10 mouse cellular contexts compared by ENCODE assay signal in genomic region chrX:106839591-106839990, GRCm38 (mm10). TPM values are rescaled to one million over a fixed set of nuclear protein-coding genes. Genes with fewer than 3 reads are reported as not detected.
DNase-seq lines count a peak whose midpoint lies in the region; ATAC-seq and TF ChIP-seq lines count a peak whose summit lies in the region.
"Had no signal": no experiment of that assay in that cellular context is flagged by ENCODE, and none has a peak within 500 bp of the region (broad histone marks: within the 10 kb centered on the region; RNA-seq: fewer than 3 reads in every experiment).

No protein-coding gene starts in this region.

- H3K9ac ChIP-seq in embryonic facial prominence, embryonic 13.5 days: 0 out of 2 replicates have a peak overlapping the region, but pooled peaks have one; percentile 11
- peak overlapping the region; percentile 29 for H3K9ac ChIP-seq in heart, embryonic 16.5 days (ENCODE audit: low read length)
- H3K9ac ChIP-seq in lung, postnatal 0 days (replicated peaks; ENCODE audit: low read depth): no peak overlapping the region
- no peak overlapping the region for H3K9ac ChIP-seq in forebrain, embryonic 14.5 days (ENCODE audit: low read length)
- H3K9ac ChIP-seq: neural tube, embryonic 13.5 days had no signal

- peak overlapping the region; percentile 37 for H3K4me2 ChIP-seq in embryonic facial prominence, embryonic 13.5 days
- H3K4me2 ChIP-seq in heart, embryonic 16.5 days (ENCODE audit: low read depth, low read length): peak overlapping the region; percentile 37
- H3K4me2 ChIP-seq in lung, postnatal 0 days (replicated peaks; ENCODE audit: low read depth, low read length): no peak overlapping the region
- H3K4me2 ChIP-seq in forebrain, embryonic 14.5 days (ENCODE audit: low read length): no peak overlapping the region
- H3K4me2 ChIP-seq: neural tube, embryonic 13.5 days had no signal

- peaks cover 3% of the 10 kb centered on the region; the same call in 1 of the 2 replicates for H3K4me1 ChIP-seq in embryonic facial prominence, embryonic 13.5 days
- H3K4me1 ChIP-seq in heart, embryonic 16.5 days (ENCODE audit: control insufficient read depth, insufficient read depth, low read length): 0 out of 2 replicates have a peak, but pooled peaks cover 2% of the 10 kb centered on the region
- H3K4me1 ChIP-seq in lung, postnatal 0 days (ENCODE audit: insufficient read depth, low read depth, low read length): no peaks in the 10 kb centered on the region
- H3K4me1 ChIP-seq in forebrain, embryonic 14.5 days (ENCODE audit: control insufficient read depth, insufficient read depth, low read length): no peaks in the 10 kb centered on the region
- H3K4me1 ChIP-seq: neural tube, embryonic 13.5 days had no signal

- peaks cover 12% of the 10 kb centered on the region for H3K9me3 ChIP-seq in embryonic facial prominence, embryonic 13.5 days
- peaks cover 8% of the 10 kb centered on the region for H3K9me3 ChIP-seq in heart, embryonic 16.5 days (replicated peaks; ENCODE audit: control insufficient read depth, low read length)
- no peaks in the 10 kb centered on the region for H3K9me3 ChIP-seq in lung, postnatal 0 days (ENCODE audit: low read length)
- peaks cover 4% of the 10 kb centered on the region; the same call in 1 of the 2 replicates for H3K9me3 ChIP-seq in forebrain, embryonic 14.5 days (replicated peaks; ENCODE audit: control insufficient read depth, low read length)
- H3K9me3 ChIP-seq: neural tube, embryonic 13.5 days had no signal

- DNase-seq in fibroblast of lung, adult 2 months (ENCODE audit: low read depth): peak; percentile 34
- peak; percentile 9 for DNase-seq in lung, postnatal 0 days (ENCODE audit: low spot score)
- DNase-seq in spleen, postnatal 10 days (ENCODE audit: low spot score in 2 of 2): no peak
- no peak for DNase-seq in layer of hippocampus, adult 9-10 months (ENCODE audit: low spot score)
- no peak for DNase-seq in forebrain, embryonic 14.5 days (ENCODE audit: low spot score)

- no peak for TF ChIP-seq CTCF in lung, postnatal 0 days (IDR thresholded peaks at IDR 0.05)

- peak overlapping the region; percentile 69 for H3K27ac ChIP-seq in embryonic facial prominence, embryonic 13.5 days
- H3K27ac ChIP-seq in heart, embryonic 16.5 days (ENCODE audit: low read length): peak overlapping the region; percentile 53
- no peak overlapping the region for H3K27ac ChIP-seq in lung, postnatal 0 days (ENCODE audit: low read length)
- H3K27ac ChIP-seq in forebrain, embryonic 14.5 days (ENCODE audit: low read depth, low read length): no peak overlapping the region
- H3K27ac ChIP-seq: neural tube, embryonic 13.5 days had no signal

- WGBS in embryonic facial prominence, embryonic 13.5 days: 44% methylated on average over 5 of the region's 5 CpGs
- WGBS in heart, embryonic 16.5 days: 28% methylated on average over 5 of the region's 5 CpGs
- WGBS in lung, postnatal 0 days: 38% methylated on average over 5 of the region's 5 CpGs
- 71% methylated on average over 5 of the region's 5 CpGs for WGBS in forebrain, embryonic 14.5 days

- H3K36me3 ChIP-seq in embryonic facial prominence, embryonic 13.5 days: peaks cover 10% of the 10 kb centered on the region
- H3K36me3 ChIP-seq in heart, embryonic 16.5 days (ENCODE audit: control insufficient read depth, insufficient read depth): peaks cover 4% of the 10 kb centered on the region
- no peaks in the 10 kb centered on the region for H3K36me3 ChIP-seq in lung, postnatal 0 days (ENCODE audit: insufficient read depth, low read length)
- no peaks in the 10 kb centered on the region for H3K36me3 ChIP-seq in forebrain, embryonic 14.5 days (ENCODE audit: control insufficient read depth, insufficient read depth, low read length)
- H3K36me3 ChIP-seq: neural tube, embryonic 13.5 days had no signal

- H3K4me3 ChIP-seq in embryonic facial prominence, embryonic 13.5 days: peak overlapping the region; percentile 22
- H3K4me3 ChIP-seq in heart, embryonic 16.5 days (ENCODE audit: low read length): peak overlapping the region; percentile 19
- H3K4me3 ChIP-seq in lung, postnatal 0 days (ENCODE audit: low read depth, low read length): no peak overlapping the region
- no peak overlapping the region for H3K4me3 ChIP-seq in forebrain, embryonic 14.5 days (ENCODE audit: low read depth, low read length)
- H3K4me3 ChIP-seq: erythroblast, embryonic 14.5 days; neural tube, embryonic 13.5 days had no signal

- TF ChIP-seq EP300 in lung, postnatal 0 days (IDR thresholded peaks at IDR 0.05): no peak

- ATAC-seq in embryonic facial prominence, embryonic 13.5 days (ENCODE audit: insufficient number of reproducible peaks, insufficient read depth, low FRiP score, low TSS enrichment, low read depth): no peak
- no peak for ATAC-seq in heart, embryonic 16.5 days (replicated peaks; ENCODE audit: extremely low read depth, insufficient read depth, low FRiP score)
- peak; percentile 52 for ATAC-seq in lung, postnatal 0 days
- ATAC-seq in forebrain, embryonic 14.5 days: no peak
- ATAC-seq: activated CD4-positive, CD25-positive, alpha-beta regulatory T cell, adult 4 months had no signal

- peaks cover 5% of the 10 kb centered on the region; the same call in 1 of the 2 replicates for H3K27me3 ChIP-seq in embryonic facial prominence, embryonic 13.5 days
- H3K27me3 ChIP-seq in heart, embryonic 16.5 days (ENCODE audit: control insufficient read depth, insufficient read depth, low read length): no peaks in the 10 kb centered on the region
- no peaks in the 10 kb centered on the region for H3K27me3 ChIP-seq in lung, postnatal 0 days (replicated peaks; ENCODE audit: insufficient read depth, low read length)
- no peaks in the 10 kb centered on the region for H3K27me3 ChIP-seq in forebrain, embryonic 14.5 days (replicated peaks; ENCODE audit: control insufficient read depth, insufficient read depth, low read length)
- H3K27me3 ChIP-seq: neural tube, embryonic 13.5 days had no signal

RNA-seq across cellular contexts. Expression of gene Rtl3, which starts 0.9 kb away (rescaled TPM):
- polyA plus RNA-seq in embryonic facial prominence, embryonic 13.5 days (2015; fragmentation: Nextera tagmentation; extraction: Ambion mirVana): 46.2 and 47.3 TPM in 2 replicates
- 15.3 and 16.0 TPM in 2 replicates for polyA plus RNA-seq in heart, embryonic 16.5 days (2015; fragmentation: Nextera tagmentation; extraction: Ambion mirVana)
- 0.98 and 1.1 TPM in 2 replicates for polyA plus RNA-seq in lung, postnatal 0 days (2015; fragmentation: Nextera tagmentation; extraction: Ambion mirVana)
- 0.70 and 1.1 TPM in 2 replicates for polyA plus RNA-seq in forebrain, embryonic 14.5 days (2014; fragmentation: Nextera tagmentation; extraction: Ambion mirVana)
- polyA plus RNA-seq: activated CD4-positive, CD25-positive, alpha-beta regulatory T cell, adult 4 months; erythroblast, embryonic 14.5 days had no signal

Comparison
In these comparisons a context has a peak if more than half of its experiments do, and no peak if none do; other contexts are left out.
1. H3K27ac ChIP-seq: peak in embryonic facial prominence, embryonic 13.5 days (single experiment) and heart, embryonic 16.5 days (single experiment); none in lung, postnatal 0 days (single experiment) and forebrain, embryonic 14.5 days (single experiment).
2. H3K4me2 ChIP-seq: peak in embryonic facial prominence, embryonic 13.5 days (single experiment) and heart, embryonic 16.5 days (single experiment); none in lung, postnatal 0 days (single experiment) and forebrain, embryonic 14.5 days (single experiment).
3. H3K4me3 ChIP-seq: peak in embryonic facial prominence, embryonic 13.5 days (single experiment) and heart, embryonic 16.5 days (single experiment); none in lung, postnatal 0 days (single experiment) and forebrain, embryonic 14.5 days (single experiment).
4. H3K9ac ChIP-seq: peak in embryonic facial prominence, embryonic 13.5 days (single experiment) and heart, embryonic 16.5 days (single experiment); none in lung, postnatal 0 days (single experiment) and forebrain, embryonic 14.5 days (single experiment).
5. DNase-seq: peak in fibroblast of lung, adult 2 months (single experiment) and lung, postnatal 0 days (single experiment); none in spleen, postnatal 10 days (0 of 2), layer of hippocampus, adult 9-10 months (single experiment) and forebrain, embryonic 14.5 days (single experiment).